Mouse (Mus musculus): ENCODE data around the gene Prrt4. TPM values are rescaled to one million over a fixed set of nuclear protein-coding genes. Genes with fewer than 3 reads are reported as not detected.
"Not testable (repeated sequence)": the region's sequence is repeated elsewhere in the genome, so short reads cannot be mapped to it uniquely, and the experiment has no call there.

Prrt4 gene
- polyA plus RNA-seq (2016; fragmentation: Nextera tagmentation; extraction: Ambion mirVana) = 1.3 and 1.8 TPM in 2 replicates

DNA sequence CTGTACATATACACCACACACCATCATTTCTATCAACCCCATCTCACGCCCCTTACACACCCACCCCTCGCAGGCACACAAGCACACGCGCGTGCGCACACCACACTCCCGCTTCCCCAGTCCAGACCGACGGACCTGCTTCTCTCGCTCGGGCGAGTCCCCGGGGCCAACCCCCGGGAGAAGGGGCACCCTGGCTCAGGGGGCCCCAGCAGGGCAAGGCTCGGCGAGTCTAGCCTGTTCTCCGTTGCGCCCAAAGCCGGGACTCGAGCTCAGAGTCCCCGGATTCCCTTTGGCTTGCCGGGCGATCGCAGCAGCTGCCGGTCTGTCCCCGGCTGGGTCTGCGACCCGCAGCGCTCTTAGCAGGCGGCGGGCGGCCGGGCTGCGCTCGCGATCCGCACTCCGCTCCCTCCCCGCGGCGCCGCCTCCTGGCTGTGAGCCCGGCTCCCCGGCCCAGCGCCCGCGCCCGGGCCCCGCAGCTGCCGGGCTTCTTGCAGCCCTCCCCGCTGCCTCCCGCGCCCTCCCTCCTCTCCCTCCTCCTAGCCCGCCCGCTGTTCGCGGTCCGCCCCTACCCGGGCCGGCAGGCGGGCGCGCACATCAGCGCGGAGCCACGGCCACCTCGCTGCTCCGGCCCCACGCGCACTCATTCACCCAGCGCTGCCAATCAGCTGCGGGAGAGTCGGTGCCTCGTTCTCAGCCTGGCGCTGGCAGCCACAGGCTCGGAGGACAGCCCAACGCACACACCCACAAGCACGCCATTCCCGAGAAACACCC is at the start of gene Prrt4:
Gene Prrt4, minus strand, starts transcription at position 697 of the 771 bp plus-strand sequence.
- Histone ChIP-seq H3K36me3 (replicated peaks) (no peaks in the 10 kb centered on the region), H3K4me3 (peak within 1 kb of the TSS; percentile 77), H3K27me3 (ENCODE audit: poor library complexity, severe bottlenecking) (peaks cover 92% of the 10 kb centered on the region), H3K27ac (peak within 1 kb of the TSS; percentile 85), H3K9me3 (no peaks in the 10 kb centered on the region), H3K4me1 (peaks cover 37% of the 10 kb centered on the region)
- WGBS = 1% methylated on average over 72 of the region's 79 CpGs
- DNase-seq (ENCODE audit: extremely low spot score, low spot score) = peak; percentile 65

DNA sequence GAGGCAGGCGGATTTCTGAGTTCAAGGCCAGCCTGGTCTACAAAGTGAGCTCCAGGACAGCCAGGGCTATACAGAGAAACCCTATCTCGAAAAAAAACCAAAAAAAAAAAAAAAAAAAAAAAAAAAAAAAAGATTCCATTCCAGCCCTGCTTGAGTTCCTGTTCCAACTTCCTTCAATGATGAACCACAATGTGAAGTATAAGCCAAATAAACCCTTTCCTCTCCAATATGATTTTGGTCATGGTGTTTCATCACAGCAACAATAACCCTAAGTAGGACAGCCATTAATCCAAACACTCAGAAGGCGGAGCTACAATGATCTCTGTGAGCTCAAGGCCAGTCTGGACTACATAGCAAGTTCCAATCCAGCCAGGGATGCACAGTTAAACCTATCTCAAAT is 38.3 kb upstream of the Prrt4 start:
- not testable (repeated sequence) for H3K9me3 ChIP-seq; DNase-seq (ENCODE audit: extremely low spot score, low spot score); H3K27ac ChIP-seq; H3K4me3 ChIP-seq; H3K36me3 ChIP-seq (replicated peaks)
- WGBS = 81% methylated on average over 3 of the region's 3 CpGs
- peaks cover 38% of the 10 kb centered on the region for H3K4me1 ChIP-seq
- peaks cover 40% of the 10 kb centered on the region for H3K27me3 ChIP-seq (ENCODE audit: poor library complexity, severe bottlenecking)

DNA sequence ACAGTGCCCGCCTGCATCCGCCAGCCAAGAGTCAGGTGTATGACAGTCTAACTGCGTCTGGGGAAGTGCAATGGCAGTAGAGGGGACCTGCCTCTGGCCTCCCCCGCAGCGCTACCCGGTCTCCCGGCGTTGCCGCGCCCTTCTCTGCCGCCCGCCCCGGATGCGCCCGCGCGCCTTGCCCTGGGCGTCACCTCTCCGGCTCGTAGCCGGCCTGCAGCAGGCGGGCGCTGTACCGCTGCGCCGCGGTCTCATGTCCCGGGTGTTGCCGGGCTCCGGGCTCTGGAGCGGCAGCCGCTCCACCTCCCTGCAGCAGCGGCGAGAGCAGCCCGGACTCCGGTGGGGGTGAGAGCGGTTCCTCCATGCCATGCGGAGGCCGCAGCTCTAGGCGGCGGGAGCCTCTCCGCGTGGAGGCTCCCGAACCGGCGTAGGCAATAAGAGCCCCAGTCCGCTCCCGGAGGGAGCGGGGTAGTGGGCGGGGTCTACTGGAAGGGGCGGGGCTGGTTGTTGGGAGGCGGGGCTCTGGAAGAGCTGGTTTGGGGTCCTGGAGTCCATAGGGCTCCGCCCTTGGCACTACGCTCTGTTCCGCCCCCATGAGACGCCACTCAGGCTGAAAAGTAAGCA is 36.6 kb upstream of the Prrt4 start, which contains the start of gene Impdh1:
Gene Impdh1, minus strand, starts transcription at position 484 of the 621 bp plus-strand sequence.
- H3K4me3 ChIP-seq = peak within 1 kb of the TSS; percentile 81
- under 1% methylated on average over 56 of the region's 56 CpGs for WGBS
- no peaks in the 10 kb centered on the region for H3K36me3 ChIP-seq (replicated peaks)
- H3K4me1 ChIP-seq = peaks cover 56% of the 10 kb centered on the region
- peak within 1 kb of the TSS; percentile 84 for H3K27ac ChIP-seq
- H3K27me3 ChIP-seq (ENCODE audit: poor library complexity, severe bottlenecking) = peaks cover 42% of the 10 kb centered on the region
- H3K9me3 ChIP-seq = no peaks in the 10 kb centered on the region
- DNase-seq (ENCODE audit: extremely low spot score, low spot score) = peak; percentile 86

DNA sequence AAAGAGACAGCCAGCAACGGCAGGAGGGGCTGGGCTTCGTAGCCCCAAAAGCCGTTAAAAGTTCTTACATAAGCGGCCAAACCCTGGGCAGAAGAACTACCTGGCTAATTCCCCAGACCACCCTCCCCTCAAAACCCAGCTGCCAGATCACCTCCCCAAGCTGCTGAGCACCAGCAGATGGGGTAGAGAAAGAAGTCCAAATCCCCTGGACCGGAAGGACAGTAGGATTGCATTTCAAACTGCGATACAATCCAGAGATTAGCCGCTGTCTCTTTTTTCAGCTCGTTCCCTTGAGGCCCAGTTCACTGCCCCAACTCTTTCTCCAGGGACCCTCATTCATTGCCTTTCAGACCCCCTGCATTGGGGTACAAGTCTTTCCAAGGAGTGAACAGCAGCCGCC is 35.8 kb upstream of the Prrt4 start:
- H3K4me3 ChIP-seq = peak overlapping the region; percentile 81
- H3K27ac ChIP-seq = peak overlapping the region; percentile 58; the same call in 1 of the 2 replicates
- no peaks in the 10 kb centered on the region for H3K9me3 ChIP-seq
- peaks cover 61% of the 10 kb centered on the region for H3K4me1 ChIP-seq
- no peaks in the 10 kb centered on the region for H3K36me3 ChIP-seq (replicated peaks)
- 5% methylated on average over 9 of the region's 9 CpGs for WGBS
- no peak for DNase-seq (ENCODE audit: extremely low spot score, low spot score)
- H3K27me3 ChIP-seq (ENCODE audit: poor library complexity, severe bottlenecking) = peaks cover 42% of the 10 kb centered on the region

DNA sequence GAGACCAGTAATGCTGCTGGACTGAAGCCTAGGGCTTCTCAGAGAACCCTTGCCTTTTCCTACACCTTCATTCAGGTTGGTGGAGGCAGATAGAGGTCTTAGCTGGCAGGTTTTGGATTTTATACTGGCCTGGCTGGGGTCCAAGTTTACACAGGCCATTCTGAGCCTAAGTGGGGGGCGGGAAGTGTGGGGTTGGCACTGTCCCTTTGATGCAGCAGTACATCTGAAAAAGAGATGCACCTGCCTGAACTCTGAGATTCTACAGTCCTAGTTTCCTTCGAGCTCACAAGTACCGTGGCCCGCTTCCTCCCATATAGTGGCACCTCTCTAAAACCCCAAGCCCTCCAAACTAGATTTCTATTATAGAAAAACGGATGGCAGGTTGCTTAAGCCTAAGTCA is 35.4 kb upstream of the Prrt4 start:
- DNase-seq (ENCODE audit: extremely low spot score, low spot score) = no peak
- peak overlapping the region; percentile 58; the same call in 1 of the 2 replicates for H3K27ac ChIP-seq
- H3K36me3 ChIP-seq (replicated peaks) = no peaks in the 10 kb centered on the region
- H3K4me1 ChIP-seq = peaks cover 62% of the 10 kb centered on the region
- H3K9me3 ChIP-seq = no peaks in the 10 kb centered on the region
- H3K27me3 ChIP-seq (ENCODE audit: poor library complexity, severe bottlenecking) = peaks cover 42% of the 10 kb centered on the region
- peak overlapping the region; percentile 81 for H3K4me3 ChIP-seq
- WGBS = 23% methylated on average over 5 of the region's 5 CpGs

DNA sequence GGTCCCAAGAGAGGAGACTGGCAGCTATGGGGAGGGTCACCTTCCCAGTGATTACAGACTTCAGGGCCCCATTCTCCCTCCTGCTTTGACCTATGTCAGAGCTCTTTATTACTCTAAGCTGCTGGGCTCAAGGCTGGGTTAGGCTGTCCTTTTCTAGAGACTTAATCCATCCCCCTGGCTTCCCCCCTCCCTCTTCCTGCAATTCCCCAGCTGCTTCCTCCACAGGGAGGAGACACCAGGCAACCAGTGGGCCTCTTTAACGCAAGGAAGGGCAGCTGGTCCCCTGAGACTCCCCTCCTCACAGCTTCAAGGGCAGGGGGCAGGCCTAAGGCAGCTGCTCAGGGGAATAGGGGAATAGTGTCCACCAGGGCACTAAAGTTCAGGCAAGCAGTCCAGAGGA is 34.9 kb upstream of the Prrt4 start:
- H3K27ac ChIP-seq = peak overlapping the region; percentile 58; the same call in 1 of the 2 replicates
- 4% methylated on average over 1 of the region's 1 CpGs for WGBS
- no peaks in the 10 kb centered on the region for H3K36me3 ChIP-seq (replicated peaks)
- H3K9me3 ChIP-seq = no peaks in the 10 kb centered on the region
- DNase-seq (ENCODE audit: extremely low spot score, low spot score) = no peak
- H3K4me1 ChIP-seq = peaks cover 62% of the 10 kb centered on the region
- H3K27me3 ChIP-seq (ENCODE audit: poor library complexity, severe bottlenecking) = peaks cover 42% of the 10 kb centered on the region
- H3K4me3 ChIP-seq = no peak overlapping the region; the same call in 1 of the 2 replicates

DNA sequence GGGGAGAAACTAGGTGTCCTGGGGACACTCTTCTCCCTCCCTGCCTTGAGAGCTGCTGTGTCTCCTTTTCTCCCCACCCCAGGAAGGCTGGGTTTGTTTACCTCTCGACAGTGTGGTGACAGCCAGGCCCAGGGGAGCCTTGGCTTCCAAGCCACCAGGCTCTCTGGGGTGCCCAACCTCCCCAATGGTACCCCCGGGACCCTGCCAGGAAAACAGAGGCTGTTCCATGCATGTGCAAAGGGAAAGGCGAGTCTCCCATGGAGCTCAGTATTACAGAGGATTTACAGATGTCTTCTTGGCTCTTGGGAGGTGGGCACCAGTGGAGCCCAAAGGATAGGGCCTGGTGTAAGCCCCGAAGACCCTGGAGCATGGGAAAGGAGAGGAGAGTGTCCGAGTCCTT is 34.1 kb upstream of the Prrt4 start:
- Histone ChIP-seq H3K9me3 (no peaks in the 10 kb centered on the region), H3K27me3 (ENCODE audit: poor library complexity, severe bottlenecking) (peaks cover 42% of the 10 kb centered on the region), H3K4me1 (peaks cover 68% of the 10 kb centered on the region), H3K36me3 (replicated peaks) (no peaks in the 10 kb centered on the region), H3K4me3 (no peak overlapping the region), H3K27ac (0 out of 2 replicates have a peak overlapping the region, but pooled peaks have one; percentile 4)
- 50% methylated on average over 5 of the region's 5 CpGs for WGBS
- DNase-seq (ENCODE audit: extremely low spot score, low spot score) = no peak

DNA sequence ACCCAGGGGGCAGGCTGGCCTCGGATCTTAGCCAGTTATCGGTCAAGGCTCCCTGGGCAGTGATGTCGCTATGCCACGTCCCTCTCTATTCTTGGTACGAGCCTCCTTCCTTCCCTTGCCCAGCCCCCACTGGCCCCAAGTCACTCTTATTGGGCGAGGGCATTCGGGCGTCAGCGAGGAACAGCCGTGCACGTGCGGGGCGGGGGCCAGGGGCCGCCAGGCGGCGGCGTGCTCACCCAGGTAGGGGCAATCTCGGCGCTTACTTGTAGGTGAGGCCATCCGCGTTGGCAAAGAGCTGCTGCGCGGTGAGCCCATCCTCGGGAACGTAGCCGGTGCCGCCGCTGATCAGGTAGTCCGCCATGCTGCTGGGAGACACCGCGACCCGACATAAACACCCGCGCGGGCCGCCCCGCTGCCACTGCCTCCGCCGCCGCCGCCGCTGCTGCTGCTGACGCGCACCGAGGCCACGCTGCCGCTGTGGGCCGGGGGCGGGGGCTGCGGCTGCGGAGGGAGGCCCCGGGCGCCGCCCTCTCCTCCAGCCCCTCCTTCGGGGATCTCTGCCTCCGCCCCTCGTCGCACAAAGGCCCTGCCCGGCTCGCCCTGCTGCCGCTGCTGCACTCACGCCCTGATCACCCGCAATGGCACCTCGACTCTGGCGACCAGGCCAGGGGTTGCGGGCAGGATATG is 32.6 kb upstream of the Prrt4 start:
- Histone ChIP-seq H3K9me3 (no peaks in the 10 kb centered on the region), H3K27me3 (ENCODE audit: poor library complexity, severe bottlenecking) (peaks cover 38% of the 10 kb centered on the region), H3K36me3 (replicated peaks) (peaks cover 2% of the 10 kb centered on the region), H3K27ac (peak overlapping the region; percentile 89), H3K4me3 (peak overlapping the region; percentile 77), H3K4me1 (peaks cover 70% of the 10 kb centered on the region)
- WGBS = under 1% methylated on average over 66 of the region's 66 CpGs
- DNase-seq (ENCODE audit: extremely low spot score, low spot score) = peak; percentile 83

DNA sequence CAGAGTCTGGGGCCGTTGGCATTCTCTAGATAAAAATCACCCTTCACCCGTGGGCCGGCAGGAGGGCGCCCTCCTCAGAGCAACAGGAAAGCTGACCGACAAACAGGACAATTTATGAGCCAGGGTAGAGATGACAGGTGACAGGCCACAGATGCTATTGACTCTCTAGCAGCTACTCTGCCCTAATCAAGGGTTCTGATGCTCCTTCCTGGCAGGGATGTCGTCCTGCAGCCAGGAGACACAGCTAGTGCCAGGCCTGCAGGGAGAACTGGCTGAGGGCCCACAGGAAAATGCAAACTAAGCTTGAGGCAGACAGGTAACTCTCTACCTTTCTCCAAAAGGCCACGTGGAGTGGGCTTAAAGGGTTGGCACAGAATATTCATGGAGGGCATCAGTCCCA is 31.8 kb upstream of the Prrt4 start:
- no peaks in the 10 kb centered on the region for H3K9me3 ChIP-seq
- peaks cover 10% of the 10 kb centered on the region for H3K36me3 ChIP-seq (replicated peaks)
- WGBS = 39% methylated on average over 7 of the region's 7 CpGs
- DNase-seq (ENCODE audit: extremely low spot score, low spot score) = no peak
- H3K4me3 ChIP-seq = peak overlapping the region; percentile 77
- peaks cover 37% of the 10 kb centered on the region for H3K27me3 ChIP-seq (ENCODE audit: poor library complexity, severe bottlenecking)
- H3K27ac ChIP-seq = peak overlapping the region; percentile 89
- peaks cover 63% of the 10 kb centered on the region for H3K4me1 ChIP-seq

DNA sequence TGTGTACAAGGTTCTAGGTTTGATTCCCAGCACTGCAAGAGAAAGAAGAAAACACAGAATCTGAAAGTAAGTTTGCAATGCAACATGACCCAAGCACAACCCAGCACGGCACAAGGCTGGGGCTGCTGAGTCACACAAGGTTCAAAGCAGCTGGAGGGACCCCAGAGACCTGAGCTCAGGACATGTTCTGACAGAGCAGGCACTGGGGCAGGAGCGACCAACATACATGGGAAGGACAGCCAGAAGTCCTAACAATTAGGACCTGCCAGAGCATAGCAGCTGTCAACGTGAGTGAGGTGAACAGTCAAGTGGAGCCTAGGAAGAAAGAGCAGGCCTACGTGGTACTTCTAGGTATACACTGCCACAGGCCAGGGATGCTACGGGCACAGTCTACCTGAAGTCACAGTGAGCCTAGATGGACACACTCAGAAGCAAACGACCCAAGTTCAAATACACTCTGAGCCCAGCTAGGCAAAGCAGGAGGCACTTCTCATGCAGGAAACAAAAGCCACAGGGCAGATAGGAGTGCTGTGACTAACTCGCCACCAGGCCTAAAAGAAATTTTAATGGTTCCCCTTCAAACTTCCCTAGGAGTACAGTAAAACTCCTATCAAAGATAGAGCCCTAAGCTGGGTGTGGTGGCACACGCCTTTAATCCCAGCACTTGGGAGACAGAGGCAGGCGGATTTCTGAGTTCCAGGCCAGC is 31.0 kb upstream of the Prrt4 start:
- peaks cover 15% of the 10 kb centered on the region for H3K36me3 ChIP-seq (replicated peaks)
- DNase-seq (ENCODE audit: extremely low spot score, low spot score) = no peak
- H3K27me3 ChIP-seq (ENCODE audit: poor library complexity, severe bottlenecking) = peaks cover 30% of the 10 kb centered on the region
- no peaks in the 10 kb centered on the region for H3K9me3 ChIP-seq
- H3K4me1 ChIP-seq = peaks cover 56% of the 10 kb centered on the region
- H3K27ac ChIP-seq = no peak overlapping the region
- WGBS = 84% methylated on average over 9 of the region's 9 CpGs
- no peak overlapping the region for H3K4me3 ChIP-seq

DNA sequence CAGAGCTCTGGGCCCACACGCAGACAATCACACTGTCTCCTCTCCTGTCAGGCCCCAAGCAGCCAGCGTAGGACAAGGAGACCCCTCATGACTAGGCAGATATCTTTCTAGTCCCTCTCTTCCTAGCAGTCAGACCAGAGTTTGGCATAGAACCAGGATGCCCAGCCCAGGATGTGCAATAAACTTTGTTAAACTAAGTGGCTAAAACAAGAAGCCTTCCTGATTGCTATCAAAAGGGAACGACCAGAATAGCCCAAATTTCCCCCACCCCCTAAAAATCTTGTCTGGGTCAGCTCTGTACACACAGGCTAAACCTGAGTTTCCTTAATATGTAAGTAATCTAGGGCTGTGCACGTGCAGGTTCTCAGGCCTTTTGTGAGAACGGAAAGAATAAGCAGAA is 28.8 kb upstream of the Prrt4 start:
- Histone ChIP-seq H3K27me3 (ENCODE audit: poor library complexity, severe bottlenecking) (peaks cover 8% of the 10 kb centered on the region), H3K4me3 (no peak overlapping the region), H3K9me3 (no peaks in the 10 kb centered on the region), H3K4me1 (peaks cover 34% of the 10 kb centered on the region), H3K36me3 (replicated peaks) (peaks cover 34% of the 10 kb centered on the region), H3K27ac (no peak overlapping the region)
- WGBS = 88% methylated on average over 5 of the region's 5 CpGs
- peak; percentile 12 for DNase-seq (ENCODE audit: extremely low spot score, low spot score)

DNA sequence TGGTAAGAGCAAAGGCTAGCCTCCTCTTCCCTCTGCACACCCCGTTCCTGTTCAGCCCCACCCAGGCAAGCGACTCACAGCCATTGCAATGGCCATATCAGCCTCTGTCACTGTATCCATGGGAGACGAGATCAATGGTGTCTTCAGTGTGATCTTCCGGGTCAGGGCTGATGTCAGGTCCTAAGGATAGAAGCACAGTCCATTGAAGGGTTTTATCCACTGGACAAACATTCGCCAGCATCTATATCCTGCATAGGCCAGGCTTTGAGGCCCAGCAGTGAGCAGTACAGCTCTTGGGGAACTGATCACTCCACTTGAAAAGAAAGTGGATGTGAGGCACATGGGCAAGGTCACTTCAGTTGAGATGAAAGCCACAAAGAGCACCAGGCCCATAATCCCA is 27.6 kb upstream of the Prrt4 start:
- H3K4me1 ChIP-seq = peaks cover 25% of the 10 kb centered on the region
- peaks cover 45% of the 10 kb centered on the region for H3K36me3 ChIP-seq (replicated peaks)
- H3K27me3 ChIP-seq (ENCODE audit: poor library complexity, severe bottlenecking) = no peaks in the 10 kb centered on the region
- no peak overlapping the region for H3K4me3 ChIP-seq
- 87% methylated on average over 5 of the region's 5 CpGs for WGBS
- no peaks in the 10 kb centered on the region for H3K9me3 ChIP-seq
- DNase-seq (ENCODE audit: extremely low spot score, low spot score) = peak; percentile 9
- H3K27ac ChIP-seq = no peak overlapping the region
